Mouse (Mus musculus): ENCODE measurements around the gene Cacna1f.

The Cacna1f gene

DNA sequence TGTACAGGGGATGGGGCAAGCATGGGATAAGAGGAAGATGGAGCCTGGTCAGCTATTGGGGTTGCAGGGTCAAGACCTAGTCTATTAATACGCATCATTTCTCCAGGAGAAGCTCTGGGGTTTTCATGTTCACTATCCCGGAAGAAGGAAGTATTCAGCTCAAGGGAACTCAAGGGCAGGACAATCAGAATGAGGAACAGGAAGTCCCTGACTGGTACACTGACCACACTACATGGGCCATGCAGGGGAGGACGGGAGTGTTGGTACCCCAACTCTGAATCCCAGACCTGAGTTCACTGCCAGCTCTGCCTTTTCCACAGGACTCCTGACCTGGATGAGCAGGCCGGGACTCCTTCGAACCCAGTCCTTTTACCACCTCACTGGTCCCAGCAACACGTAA, 25.7 kb downstream of the Cacna1f start:
- no peak for DNase-seq (ENCODE audit: low read depth)

DNA sequence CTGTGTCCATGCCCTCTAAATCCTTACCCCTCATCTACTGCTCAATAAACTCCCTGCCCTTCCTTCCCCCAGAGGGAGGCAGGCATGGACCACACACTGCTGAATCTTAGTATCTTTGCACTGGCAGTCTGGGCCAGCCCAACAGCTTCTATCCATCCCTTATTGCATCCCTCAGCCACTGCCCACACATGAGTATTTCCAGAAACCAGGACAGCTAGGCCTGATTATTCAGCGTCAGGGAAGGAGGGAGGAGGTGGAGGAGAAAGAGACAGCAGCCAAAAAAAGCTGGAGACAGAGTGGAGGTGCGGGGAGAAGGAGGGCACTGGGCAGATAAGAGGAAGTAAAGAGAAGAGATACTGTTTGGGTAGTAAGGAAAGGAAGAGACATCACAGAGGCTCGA, 28.2 kb downstream of the Cacna1f start:
- DNase-seq (ENCODE audit: low read depth) = no peak

DNA sequence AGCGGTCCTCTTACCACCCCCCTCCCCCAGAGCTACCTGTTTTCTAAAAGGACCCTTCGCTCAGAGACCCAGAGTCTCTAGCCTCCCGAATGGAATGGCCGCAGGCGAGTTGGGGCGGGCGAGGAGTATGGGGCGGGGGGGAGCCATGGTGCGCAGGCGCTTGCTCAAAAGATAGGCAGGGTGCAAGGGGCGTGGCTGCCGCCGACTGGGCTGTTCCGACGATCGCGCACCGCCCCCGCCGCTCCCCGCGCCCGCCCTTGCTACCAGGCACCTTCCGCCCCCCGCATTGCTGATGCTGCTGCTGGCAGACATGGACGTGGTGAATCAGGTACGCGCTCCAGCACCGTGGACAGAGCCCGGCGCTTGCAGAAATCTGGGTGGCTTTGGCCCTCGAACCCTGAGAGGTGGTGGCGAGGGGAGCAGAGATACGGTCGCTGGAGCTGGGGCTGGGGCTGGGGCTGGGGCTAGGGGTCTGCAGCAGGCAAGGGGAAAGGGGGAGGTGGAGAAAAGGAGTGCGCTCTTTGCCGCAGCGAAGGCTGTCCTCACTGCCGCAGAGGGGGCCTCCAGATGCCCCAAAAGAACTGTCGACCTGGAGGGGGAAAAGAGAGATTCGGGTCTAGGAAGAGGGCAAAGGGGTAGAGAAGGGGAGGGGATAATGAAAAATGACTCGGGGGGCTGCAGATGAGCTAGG, 31.7 kb downstream of the Cacna1f start, which contains the start of gene Syp:
TSS of gene Syp (plus strand) at position 71 of the 691 bp plus-strand sequence.
- DNase-seq (ENCODE audit: low read depth) = peak; percentile 69

DNA sequence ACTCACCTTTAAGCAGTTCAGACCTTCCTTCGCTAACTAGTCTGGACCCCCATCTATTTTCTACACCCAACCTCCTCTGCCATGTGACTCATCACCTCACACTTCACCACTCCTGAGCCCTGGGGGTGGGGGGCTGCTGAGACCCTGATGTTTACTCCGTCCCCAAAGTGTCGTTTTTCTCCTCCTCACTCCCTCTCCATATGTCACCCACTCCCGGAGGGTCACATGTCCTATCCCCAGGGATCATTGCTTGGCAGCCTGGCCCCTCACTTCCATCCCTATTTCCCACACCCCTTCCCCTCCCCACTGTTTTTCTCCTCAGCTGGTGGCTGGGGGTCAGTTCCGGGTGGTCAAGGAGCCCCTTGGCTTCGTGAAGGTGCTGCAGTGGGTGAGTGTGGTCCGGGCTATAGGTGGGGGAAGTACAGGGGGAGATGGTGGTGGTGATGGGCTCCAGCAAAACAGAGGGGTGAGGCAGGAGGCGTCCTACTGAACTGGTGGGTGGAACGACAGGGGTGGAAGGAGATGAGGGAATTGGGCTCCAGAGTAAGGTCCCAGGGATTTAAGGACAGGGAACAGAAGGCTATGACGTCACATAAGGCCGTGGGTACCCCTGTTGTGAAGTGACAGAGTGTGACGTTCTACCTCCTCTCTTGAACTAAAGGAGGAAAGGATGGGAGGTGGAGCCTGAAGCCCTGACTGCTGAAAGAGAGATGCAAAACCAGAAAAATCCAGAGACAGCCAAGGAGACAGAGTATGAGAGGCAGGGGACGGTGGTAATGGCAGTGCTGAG, 32.8 kb downstream of the Cacna1f start:
- DNase-seq (ENCODE audit: low read depth) = no peak

DNA sequence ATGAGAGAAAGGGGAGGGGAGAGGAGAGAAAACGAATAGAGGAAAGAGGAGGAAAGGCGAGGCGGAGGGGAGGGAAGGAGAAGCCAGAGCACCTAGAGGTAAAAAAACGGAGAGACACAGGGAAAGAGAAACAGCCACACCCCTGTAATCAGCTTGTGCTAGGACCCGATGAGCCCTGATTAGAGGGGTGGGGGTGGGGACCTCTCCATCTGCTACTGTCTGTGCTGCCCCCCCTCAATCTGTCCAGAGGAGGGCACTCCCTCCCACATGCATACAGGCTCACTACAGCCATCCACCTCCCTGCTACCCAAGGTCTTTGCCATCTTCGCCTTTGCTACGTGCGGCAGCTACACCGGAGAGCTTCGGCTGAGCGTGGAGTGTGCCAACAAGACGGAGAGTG, 33.9 kb downstream of the Cacna1f start:
- no peak for DNase-seq (ENCODE audit: low read depth)

DNA sequence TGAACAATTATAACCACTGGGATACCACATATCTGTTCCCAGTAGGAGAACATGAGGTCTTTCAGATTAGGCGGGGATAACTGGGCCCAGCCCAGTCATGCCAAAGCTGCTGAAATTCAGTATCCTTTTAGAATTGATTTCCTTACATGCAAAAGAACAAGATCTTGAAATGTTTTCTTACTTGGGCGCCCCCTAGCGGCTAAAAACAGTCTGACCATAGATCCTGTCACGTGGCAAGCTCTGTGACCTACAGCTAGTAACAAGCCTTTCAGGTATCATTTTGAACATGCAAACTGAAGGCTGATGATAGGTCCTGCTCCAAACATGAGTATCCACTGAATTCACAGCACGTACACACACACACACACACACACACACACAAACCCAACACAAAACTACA, 38.5 kb downstream of the Cacna1f start:
- peak; percentile 75 for DNase-seq (ENCODE audit: low read depth)

DNA sequence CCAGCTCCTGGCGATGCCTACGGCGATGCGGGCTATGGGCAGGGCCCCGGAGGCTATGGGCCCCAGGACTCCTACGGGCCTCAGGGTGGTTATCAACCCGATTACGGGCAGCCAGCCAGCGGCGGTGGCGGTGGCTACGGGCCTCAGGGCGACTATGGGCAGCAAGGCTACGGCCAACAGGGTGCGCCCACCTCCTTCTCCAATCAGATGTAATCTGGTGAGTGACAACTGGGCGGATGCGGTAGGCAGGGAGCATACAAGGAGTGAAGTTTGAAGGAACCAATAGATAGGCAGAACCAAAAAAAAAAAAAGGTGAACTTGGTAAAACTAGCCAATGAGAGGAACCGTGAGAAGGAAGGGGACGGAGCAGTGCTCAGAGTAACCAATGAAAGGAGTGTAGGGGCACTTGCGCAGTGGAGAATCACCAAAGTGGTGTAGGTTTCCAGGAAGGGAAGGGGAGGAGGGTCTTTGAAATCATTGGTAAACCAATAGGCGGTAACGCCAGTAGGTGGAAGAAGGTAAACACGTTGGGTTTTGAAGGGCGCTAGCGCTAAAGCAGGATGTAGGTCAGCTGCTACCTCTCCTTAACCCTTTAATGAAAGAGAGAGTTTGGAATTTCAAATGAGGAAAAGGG, 41.9 kb downstream of the Cacna1f start:
- DNase-seq (ENCODE audit: low read depth) = peak; percentile 76

DNA sequence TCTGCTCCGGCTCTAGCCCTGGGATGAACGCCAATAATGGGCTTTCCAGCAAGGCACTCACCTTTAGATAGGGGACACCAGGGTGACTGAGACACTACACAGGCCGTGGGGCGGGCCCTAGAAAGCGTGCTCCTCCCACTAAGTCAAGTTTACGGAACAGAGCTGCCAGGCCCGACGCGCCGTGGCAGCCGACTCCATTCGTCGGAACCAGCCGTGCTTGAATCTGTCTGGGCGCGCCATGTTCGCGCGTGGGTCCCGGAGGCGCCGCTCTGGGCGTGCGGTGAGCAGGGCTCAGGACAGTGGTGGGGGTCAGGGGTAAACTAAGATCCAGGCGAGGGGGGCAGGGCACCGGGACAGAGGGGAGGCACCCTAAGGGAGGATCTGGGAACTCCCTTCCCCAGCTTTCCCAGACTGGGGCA, 50.3 kb downstream of the Cacna1f start, which contains the start of gene Prickle3:
TSS of gene Prickle3 (plus strand) at position 40 of the 419 bp plus-strand sequence.
- DNase-seq (ENCODE audit: low read depth) = no peak

DNA sequence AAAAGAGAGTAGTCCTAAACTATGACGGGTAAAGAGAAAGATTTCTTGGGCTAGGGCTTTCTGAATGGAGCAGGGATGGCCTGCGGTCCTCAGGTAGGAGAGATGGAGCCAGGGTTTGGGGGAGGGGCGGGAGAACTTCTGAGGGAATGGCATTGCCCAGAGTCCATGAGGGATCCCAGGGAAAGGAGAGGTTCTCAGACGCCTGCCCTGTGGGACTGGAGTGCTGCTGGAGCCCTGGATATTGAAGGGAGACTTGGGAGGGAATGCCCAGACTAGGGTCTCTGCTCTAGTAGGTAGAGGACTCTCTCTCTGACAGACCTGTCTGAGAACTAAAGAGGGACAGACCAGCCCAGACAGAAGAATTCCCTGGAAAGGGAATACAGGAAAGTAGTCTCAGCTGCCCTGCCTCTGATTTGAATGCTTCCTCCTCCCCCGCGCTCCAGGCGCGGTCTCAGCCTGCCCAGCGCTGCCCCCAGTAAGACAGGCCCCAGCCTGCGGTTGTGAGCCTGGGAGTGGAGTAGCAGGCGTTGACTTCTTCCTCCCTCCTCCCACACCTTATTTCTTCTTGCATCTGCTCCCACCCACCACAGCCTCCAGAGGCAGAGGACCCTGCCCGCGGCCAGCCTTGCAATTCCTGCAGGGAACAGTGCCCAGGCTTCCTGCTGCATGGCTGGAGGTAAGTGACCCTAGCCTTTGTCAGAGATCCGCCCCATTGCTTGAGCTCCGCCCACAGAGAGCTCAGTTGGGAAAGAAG, 51.3 kb downstream of the Cacna1f start:
- no peak for DNase-seq (ENCODE audit: low read depth)

DNA sequence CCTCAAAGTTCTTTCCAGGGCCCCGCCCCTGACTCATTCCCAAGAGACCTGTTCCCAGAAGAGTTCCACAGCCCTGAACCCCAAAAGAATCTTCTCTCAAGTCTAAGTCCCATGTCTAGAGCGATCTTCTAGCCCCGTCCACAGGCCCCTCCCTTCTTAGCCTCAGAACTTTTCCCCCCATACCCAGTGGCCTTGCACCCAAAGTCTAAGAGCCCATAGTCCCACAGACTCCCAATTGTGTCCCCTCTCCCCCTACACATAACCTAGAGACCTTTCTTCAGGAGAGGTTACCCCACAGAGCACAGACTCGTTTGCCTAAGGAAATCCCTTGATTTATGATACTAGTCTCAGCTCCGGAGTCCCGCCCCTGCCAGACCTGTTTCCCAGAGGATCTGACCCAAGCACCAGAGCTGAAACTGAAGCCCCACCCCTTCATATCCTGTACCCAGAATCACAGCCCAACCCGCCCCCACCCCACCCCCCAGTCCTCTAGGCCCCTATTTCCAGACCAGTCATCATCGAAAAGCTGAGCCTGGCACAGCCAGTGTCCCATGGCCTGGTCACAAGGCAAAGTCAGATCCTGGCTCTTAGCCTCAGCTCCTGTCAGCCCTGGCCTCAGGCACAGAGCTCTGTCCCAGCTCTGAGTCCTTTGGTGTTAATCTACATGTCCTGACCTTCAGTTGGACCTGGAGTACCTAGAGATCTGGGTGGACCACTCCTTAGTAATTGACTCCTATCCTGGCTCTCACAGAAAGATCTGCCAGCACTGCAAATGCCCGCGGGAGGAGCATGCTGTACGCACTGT, 52.1 kb downstream of the Cacna1f start:
- DNase-seq (ENCODE audit: low read depth) = no peak

DNA sequence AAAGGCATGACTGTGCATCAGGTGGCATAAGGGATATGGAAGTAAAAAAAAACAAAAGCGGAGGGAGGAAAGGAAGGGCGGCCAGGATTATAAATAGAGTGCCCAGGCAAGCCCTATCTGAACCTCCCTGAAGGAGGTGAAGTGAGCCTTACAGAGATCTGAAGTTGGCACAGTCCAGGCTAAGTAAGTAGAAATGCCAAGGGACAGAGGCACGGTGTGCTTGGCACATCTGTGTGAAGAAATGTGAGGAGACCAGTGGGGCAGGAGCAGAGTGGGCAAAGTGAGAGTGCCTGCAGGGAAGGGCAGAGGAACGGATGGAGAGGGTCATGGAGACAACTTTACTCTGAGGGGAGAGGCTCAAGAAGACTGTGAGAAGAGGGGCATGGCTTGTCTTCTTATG, 54.2 kb downstream of the Cacna1f start:
- no peak for DNase-seq (ENCODE audit: low read depth)

DNA sequence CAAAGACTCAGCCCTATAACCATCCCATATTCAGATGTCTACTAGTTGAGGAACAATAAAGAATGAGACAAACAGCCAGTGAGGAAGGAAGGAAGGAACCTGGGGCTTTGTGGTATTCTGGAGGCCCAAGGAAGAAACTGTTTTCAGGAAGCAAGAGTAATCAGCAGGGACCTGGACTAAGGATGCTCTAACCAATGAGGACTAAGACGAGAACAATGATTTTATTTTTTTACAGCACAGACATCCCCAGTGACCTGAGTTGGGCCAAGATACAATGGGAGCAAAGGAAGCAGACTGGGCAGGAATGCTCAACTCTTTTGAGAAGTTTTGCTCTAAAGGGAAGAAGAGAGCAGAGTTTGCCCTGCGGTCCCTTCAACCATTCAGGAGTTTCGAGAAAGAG, 56.1 kb downstream of the Cacna1f start:
- DNase-seq (ENCODE audit: low read depth) = no peak

DNA sequence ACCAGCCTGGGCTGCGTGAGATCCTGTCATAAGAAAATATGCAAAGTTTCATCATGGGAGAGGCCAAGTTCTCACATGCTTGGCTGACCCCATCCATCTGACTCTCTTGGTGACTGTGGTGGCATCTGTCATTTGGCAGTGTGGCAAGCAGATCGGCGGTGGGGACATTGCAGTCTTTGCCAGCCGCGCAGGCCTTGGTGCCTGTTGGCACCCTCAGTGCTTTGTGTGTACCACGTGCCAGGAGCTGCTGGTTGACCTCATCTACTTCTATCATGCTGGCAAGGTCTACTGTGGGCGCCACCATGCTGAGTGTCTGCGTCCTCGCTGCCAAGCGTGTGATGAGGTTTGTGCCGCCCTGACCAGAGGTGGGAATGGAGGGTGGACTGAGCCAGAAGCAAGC, 57.9 kb downstream of the Cacna1f start:
- DNase-seq (ENCODE audit: low read depth) = no peak

DNA sequence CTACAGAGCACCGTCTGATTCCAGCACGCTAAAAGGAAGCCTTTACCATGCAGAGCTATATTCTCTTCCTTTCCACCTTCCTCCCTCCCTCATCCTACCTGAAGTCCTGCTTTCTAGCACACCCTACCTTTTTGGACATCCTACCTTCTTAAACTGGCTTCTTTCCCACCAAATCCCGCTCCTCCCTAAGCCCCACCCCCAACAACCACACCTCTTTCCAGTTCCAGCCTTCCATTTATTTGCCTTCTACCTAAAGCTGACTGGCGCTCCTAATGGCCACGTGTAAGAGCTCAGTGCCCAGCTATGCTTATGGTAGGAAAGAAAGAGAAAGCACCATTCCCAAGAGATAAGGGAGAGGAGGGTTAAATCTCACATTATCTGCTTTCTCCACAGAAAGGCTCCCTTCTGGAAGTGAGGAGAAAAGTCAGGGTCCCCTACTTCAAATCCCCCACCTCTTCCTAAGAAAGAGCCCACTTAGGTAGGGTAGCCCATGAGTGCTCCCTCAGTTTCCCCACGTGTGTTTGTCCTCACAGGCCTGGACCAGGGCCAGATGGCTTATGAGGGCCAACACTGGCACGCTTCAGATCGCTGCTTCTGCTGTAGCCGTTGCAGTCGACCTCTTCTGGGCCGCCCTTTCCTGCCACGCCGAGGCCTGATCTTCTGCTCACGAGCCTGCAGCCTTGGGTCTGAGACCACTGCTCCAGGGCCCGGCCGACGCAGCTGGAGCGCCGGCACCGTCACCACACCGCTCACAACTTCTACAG, 59.0 kb downstream of the Cacna1f start:
- no peak for DNase-seq (ENCODE audit: low read depth)

DNA sequence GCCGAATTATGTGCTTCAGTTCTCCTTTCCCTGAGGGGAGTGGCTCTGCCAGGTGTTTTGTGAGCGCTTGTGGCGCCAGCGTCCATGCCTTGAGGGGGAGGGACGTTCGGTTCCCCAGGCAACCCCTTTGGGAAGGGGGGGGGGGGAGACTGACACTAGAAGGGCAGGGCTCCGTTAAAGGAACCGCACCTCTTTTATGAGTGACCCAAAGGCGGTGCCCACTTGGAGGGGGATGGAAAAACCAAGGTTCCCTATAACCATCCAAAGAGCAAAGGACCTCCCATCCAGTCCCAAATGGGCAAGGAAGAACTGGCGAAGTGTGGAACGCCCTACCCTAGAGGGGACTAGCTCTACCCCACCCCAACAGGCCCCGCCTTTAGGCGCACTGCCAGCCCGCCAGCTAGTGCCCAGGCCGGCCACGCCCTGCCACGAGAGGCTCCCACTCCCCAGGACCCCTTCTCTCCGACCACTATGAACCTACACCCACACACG, 63.6 kb downstream of the Cacna1f start:
- DNase-seq (ENCODE audit: low read depth) = no peak

DNA sequence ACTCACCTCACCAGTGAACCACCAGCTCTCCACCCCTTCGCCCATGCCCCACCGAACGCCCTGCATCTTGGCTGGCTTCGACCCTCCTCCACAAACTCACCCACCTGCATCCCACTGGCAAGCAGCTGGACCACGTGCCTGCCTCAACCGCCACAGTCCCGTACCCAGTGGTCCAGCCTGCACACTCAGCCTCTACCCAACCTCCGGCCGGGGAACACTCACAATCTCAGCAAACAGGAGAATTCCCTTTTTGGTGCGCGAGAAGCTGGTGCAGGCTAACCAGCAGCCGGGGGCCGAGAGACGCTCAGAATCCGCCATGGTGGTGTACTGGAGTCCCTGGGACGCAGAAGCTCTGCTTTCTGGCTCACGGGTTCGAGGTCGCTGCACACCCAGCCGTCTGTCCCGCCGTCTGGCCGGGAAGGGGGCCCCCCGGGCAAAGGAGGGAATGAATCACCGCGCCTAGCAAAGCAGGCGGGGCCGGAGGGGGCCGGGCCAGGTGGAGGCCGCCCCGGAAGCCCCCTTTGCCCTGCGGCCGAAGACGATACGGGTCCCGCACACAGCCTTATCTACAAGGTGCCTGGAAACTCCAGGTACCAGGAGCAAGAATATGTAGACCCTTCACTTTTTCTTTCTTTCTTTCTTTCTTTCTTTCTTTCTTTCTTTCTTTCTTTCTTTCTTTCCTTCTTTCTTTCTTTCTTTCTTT, 64.2 kb downstream of the Cacna1f start, which contains the start of gene Plp2:
TSS of gene Plp2 (minus strand) at position 470 of the 703 bp plus-strand sequence.
- no peak for DNase-seq (ENCODE audit: low read depth)

DNA sequence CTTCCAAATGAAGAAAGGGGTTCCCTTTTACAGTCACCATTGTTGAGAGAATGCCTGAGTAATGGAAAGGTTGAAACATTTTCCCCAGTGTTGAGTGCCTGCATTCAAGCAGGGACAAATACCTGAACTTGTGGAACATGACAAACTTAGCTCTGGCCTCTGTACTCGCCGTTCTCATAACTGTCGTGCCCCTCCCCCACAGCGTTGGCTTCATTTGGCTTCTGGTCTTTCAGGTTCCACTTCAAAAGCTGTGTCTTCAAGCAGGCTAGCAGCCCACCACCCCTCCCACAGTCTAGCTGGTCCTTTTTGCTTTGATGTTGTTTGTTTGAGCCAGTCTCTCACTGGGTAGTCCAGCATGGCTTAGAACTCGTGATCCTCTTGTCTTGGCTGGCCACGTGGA, 65.9 kb downstream of the Cacna1f start:
- no peak for DNase-seq (ENCODE audit: low read depth)

DNA sequence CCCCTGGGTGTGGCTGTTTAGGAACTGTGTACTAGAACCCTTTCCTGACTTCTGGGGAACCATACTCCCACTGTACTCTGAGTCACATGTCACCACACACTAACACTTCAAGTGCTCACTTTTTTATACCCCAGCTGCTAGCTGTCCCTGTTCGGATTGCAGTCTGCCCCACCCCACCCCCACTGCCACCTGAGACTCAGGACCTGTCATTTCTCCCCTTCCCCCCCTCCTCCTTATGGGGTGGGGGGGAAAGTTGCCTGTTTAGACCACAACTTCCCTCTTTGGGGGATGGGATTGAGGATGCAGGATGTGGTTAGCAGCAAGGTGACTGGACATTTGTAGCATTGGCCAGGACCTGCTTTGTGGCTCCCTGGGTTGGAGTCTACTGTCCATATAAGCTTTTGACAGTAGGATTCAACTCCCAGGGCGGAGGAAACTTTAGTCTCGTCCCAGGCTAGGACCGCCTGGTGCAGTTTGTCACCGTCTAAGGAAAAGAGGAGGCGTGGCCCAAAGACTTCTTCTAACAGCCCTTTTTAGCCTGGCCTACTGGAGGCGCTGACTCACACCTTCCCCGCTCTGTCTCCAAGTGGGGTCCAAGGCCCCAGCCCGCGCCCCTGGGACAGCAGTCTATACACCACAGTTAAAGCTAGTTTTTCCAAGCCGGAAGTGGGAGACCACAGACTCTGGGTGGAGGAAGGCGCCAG, 66.8 kb downstream of the Cacna1f start:
- no peak for DNase-seq (ENCODE audit: low read depth)
